Mouse (Mus musculus): ENCODE results near the gene Abhd4. TPM values are rescaled to one million over a fixed set of nuclear protein-coding genes. Genes with fewer than 3 reads are reported as not detected.

Gene Abhd4
- total RNA-seq, 2 experiments from 2014 or later = 10.0 to 11.0 TPM

- no peak for ATAC-seq (ENCODE audit: poor library complexity, severe bottlenecking)
These were observed 16.4 kb downstream of the Abhd4 start for GRCm38 (mm10) chr14:54270413-54270812.

GRCm38 (mm10) chr14:54271976-54272606 is 18.1 kb downstream of the Abhd4 start:
- ATAC-seq (ENCODE audit: poor library complexity, severe bottlenecking) = no peak

- no peak for ATAC-seq (ENCODE audit: poor library complexity, severe bottlenecking)
These were observed 18.7 kb downstream of the Abhd4 start for GRCm38 (mm10) chr14:54272696-54273095.

- ATAC-seq (ENCODE audit: poor library complexity, severe bottlenecking) = no peak
These were observed 22.5 kb downstream of the Abhd4 start for GRCm38 (mm10) chr14:54276446-54276845.

- no peak for ATAC-seq (ENCODE audit: poor library complexity, severe bottlenecking)
These were observed 30.9 kb downstream of the Abhd4 start, which contains the start of gene Olfr49 for GRCm38 (mm10) chr14:54284839-54285238. Olfr49 (minus strand) TSS chr14:54284939.

- ATAC-seq (ENCODE audit: poor library complexity, severe bottlenecking) = no peak
These were observed 46.1 kb downstream of the Abhd4 start for GRCm38 (mm10) chr14:54300136-54300535.

- no peak for ATAC-seq (ENCODE audit: poor library complexity, severe bottlenecking)
These were observed 46.7 kb downstream of the Abhd4 start for GRCm38 (mm10) chr14:54300676-54301075.

- ATAC-seq (ENCODE audit: poor library complexity, severe bottlenecking) = no peak
These were observed 57.8 kb downstream of the Abhd4 start for GRCm38 (mm10) chr14:54311763-54312162.

Other genes starting within 250 kb of the Abhd4 start
- gene Dad1, start 84 bp upstream of the Abhd4 start, total RNA-seq (2015) = 136 and 154 TPM in 2 replicates
- 84.1 and 86.7 TPM in 2 replicates for gene Dad1, start 84 bp upstream of the Abhd4 start, total RNA-seq (2017)
- not detected in 2 replicates for gene Olfr49, start 30.8 kb downstream of the Abhd4 start, total RNA-seq (2015)
- gene Olfr49, start 30.8 kb downstream of the Abhd4 start, total RNA-seq (2017) = 0.11 TPM in 1 of 2 replicates, not detected in the other
- 43.0 and 47.8 TPM in 2 replicates for gene Oxa1l, start 106.6 kb downstream of the Abhd4 start, total RNA-seq (2015)
- gene Oxa1l, start 106.6 kb downstream of the Abhd4 start, total RNA-seq (2017) = 31.5 and 32.2 TPM in 2 replicates
- 13.1 and 19.3 TPM in 2 replicates for gene Slc7a7, start 163.6 kb downstream of the Abhd4 start, total RNA-seq (2015)
- gene Slc7a7, start 163.6 kb downstream of the Abhd4 start, total RNA-seq (2017) = 15.9 and 16.7 TPM in 2 replicates
- gene Mrpl52, start 172.7 kb downstream of the Abhd4 start, total RNA-seq (2015) = 129 and 145 TPM in 2 replicates
- 71.4 and 81.6 TPM in 2 replicates for gene Mrpl52, start 172.7 kb downstream of the Abhd4 start, total RNA-seq (2017)
- 0.66 and 1.1 TPM in 2 replicates for gene Mmp14, start 177.4 kb downstream of the Abhd4 start, total RNA-seq (2015)
- 0.61 TPM in 1 of 2 replicates, not detected in the other for gene Mmp14, start 177.4 kb downstream of the Abhd4 start, total RNA-seq (2017)
- gene Lrp10, start 209.9 kb downstream of the Abhd4 start, total RNA-seq (2015) = 29.9 and 31.2 TPM in 2 replicates
- 46.9 and 51.7 TPM in 2 replicates for gene Lrp10, start 209.9 kb downstream of the Abhd4 start, total RNA-seq (2017)
- not detected in 2 replicates for gene Rem2, start 221.9 kb downstream of the Abhd4 start, total RNA-seq (2015)
- gene Rem2, start 221.9 kb downstream of the Abhd4 start, total RNA-seq (2017) = not detected in 2 replicates

All from megakaryocyte, adult 5-6 weeks (primary cell).